Mouse (Mus musculus) liver, adult 2 months (tissue): ENCODE results near the gene Ninl.

ENCODE experiments used
- CTCF ChIP-seq: fragments of 200-500 bp; IDR thresholded peaks from 2 replicates; pipeline ENCODE4 v1.5.1; 2011; ENCODE audit warnings: low read depth, low read length, control low read depth
- POLR2A ChIP-seq: fragments of 200-500 bp; IDR thresholded peaks from 2 replicates; pipeline ENCODE4 v1.6.1; 2011; ENCODE audit warnings: low read length, control low read depth; ENCODE audit not compliant: insufficient read depth; ENCODE audit errors: extremely low read depth

DNA sequence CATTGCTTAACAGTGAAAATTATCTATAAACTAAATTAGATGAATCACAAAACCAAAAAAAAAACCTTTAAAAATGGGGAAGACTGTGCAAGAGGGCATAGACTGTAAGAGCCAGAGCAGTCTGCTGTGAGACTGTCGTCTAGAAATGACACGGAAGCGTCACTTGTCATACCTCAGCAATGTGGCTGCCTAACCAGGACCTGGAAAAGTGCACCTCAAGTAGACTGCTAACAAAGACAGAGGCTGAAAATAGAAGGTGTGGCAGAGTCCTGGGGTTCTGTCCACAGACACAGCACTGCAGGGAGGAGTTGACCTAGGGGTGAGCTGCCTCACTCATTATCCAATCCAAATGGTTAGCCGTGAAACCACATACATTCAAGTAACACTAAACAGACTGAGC, 117.0 kb downstream of the Ninl start:
- no peak for TF ChIP-seq POLR2A
- TF ChIP-seq CTCF, result no peak
